Mouse (Mus musculus): ENCODE data around the gene Arhgef25.

DNA sequence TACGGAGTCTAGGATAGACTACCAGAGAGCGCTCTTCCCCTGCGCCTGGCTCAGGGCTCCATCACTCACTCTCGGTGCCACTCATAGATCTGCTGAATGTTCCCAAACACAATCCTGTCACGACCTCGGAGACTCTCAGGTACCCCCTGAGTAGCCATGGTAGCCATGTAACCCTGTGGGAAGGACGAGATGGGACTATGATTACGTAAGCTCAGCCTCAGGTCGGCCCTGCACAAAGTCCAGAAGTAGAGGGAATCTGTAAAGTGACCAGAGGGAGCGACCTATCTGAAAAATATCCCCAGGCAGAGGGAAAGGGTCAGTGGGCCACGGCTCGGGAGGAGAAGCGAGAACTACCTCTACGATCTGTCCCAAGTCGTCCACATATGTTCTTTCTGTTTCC lies 4.4 kb downstream of the Arhgef25 start:
- TF ChIP-seq EP300 (IDR thresholded peaks at IDR 0.05; ENCODE audit: low read depth) (no peak), CTCF (IDR thresholded peaks at IDR 0.05; ENCODE audit: low read depth) (no peak)

Data from liver, embryonic 14.5 days (tissue).